Mouse (Mus musculus) lung, embryonic 14.5 days (tissue): ENCODE data around the gene Tmem108. TPM values are rescaled to one million over a fixed set of nuclear protein-coding genes. Genes with fewer than 3 reads are reported as not detected.
A peak's percentile ranks its signal among the peaks of the same experiment; 100 is the strongest.

Experiments
- ATAC-seq: fragments of 200-750 bp; cut with Nextera tagmentation; 2 replicates; pipeline ENCODE4 v1.8.0; 2017; ENCODE audit warnings: mild to moderate bottlenecking, moderate TSS enrichment, moderate library complexity; ENCODE audit not compliant: insufficient read depth
- DNase-seq: peaks from one replicate; pipeline ENCODE4 v3.0.0-alpha.2; 2015
- H3K27ac ChIP-seq: fragments of 300-500 bp; sonication (generic); 2 replicates; pipeline ENCODE4 v1.5.1; 2014; ENCODE audit warnings: low read depth, mild to moderate bottlenecking, moderate library complexity
- H3K27me3 ChIP-seq: fragments of 300-500 bp; sonication (generic); 2 replicates; pipeline ENCODE4 v1.6.1; 2014; ENCODE audit warnings: low read length, control low read depth; ENCODE audit not compliant: insufficient read depth
- H3K36me3 ChIP-seq: fragments of 300-500 bp; sonication (generic); 2 replicates; pipeline ENCODE4 v1.6.1; 2014; ENCODE audit warnings: control low read depth; ENCODE audit not compliant: insufficient read depth
- H3K4me1 ChIP-seq: fragments of 300-500 bp; sonication (generic); 2 replicates; pipeline ENCODE4 v1.6.1; 2014; ENCODE audit warnings: antibody characterized with exemption, control low read depth; ENCODE audit not compliant: insufficient read depth
- H3K4me2 ChIP-seq: fragments of 300-500 bp; sonication (generic); 2 replicates; pipeline ENCODE4 v1.6.1; 2014; ENCODE audit warnings: mild to moderate bottlenecking
- H3K4me3 ChIP-seq: fragments of 300-500 bp; sonication (generic); 2 replicates; pipeline ENCODE4 v1.5.1; 2014; ENCODE audit warnings: low read depth, low read length
- H3K9ac ChIP-seq: fragments of 300-500 bp; sonication (generic); 2 replicates; pipeline ENCODE4 v1.6.1; 2014
- H3K9me3 ChIP-seq: fragments of 300-500 bp; sonication (generic); 2 replicates; pipeline ENCODE4 v1.6.1; 2016; ENCODE audit warnings: low read depth, low read length, control low read depth
- CTCF ChIP-seq: IDR thresholded peaks from 2 replicates; pipeline ENCODE4 v1.5.1; 2016; ENCODE audit warnings: antibody characterized with exemption, low read depth
- WGBS: fragments of 180-500 bp; shearing (Covaris S2); extraction: QIAGEN DNeasy Blood & Tissue Kit; methylation state at CpG from one replicate; pipeline ENCODE4 v1.1.7; 2014; 5-methylcytosine and 5-hydroxymethylcytosine counted together
- polyA plus RNA-seq: library from polyadenylated mRNA; unstranded; fragments of >200 nt; fragmentation: Nextera tagmentation; extraction: Ambion mirVana; gene quantifications from 2 replicates; pipeline ENCODE4 v1.2.1, GENCODE M21; 2014

Gene Tmem108
- polyA plus RNA-seq, 1 experiment from 2014 or later = 16.0 TPM

- Histone ChIP-seq H3K4me2 (no peak overlapping the region), H3K9me3 (no peaks in the 10 kb centered on the region), H3K4me1 (no peaks in the 10 kb centered on the region), H3K4me3 (no peak overlapping the region), H3K9ac (no peak overlapping the region), H3K36me3 (no peaks in the 10 kb centered on the region), H3K27ac (no peak overlapping the region), H3K27me3 (no peaks in the 10 kb centered on the region)
- 27% methylated on average over 6 of the region's 6 CpGs for WGBS
- ATAC-seq (peak; percentile 56; the same call in 1 of the 2 replicates), DNase-seq (peak; percentile 35)
- TF ChIP-seq CTCF = no peak
Observed at GRCm38 (mm10) chr9:103696967-103697366, 64.7 kb downstream of the Tmem108 start.

GRCm38 (mm10) chr9:103693826-103694225 is 67.8 kb downstream of the Tmem108 start:
- Histone ChIP-seq H3K27me3 (no peaks in the 10 kb centered on the region), H3K9me3 (no peaks in the 10 kb centered on the region), H3K27ac (no peak overlapping the region), H3K4me1 (no peaks in the 10 kb centered on the region), H3K9ac (no peak overlapping the region), H3K4me2 (no peak overlapping the region), H3K4me3 (no peak overlapping the region), H3K36me3 (no peaks in the 10 kb centered on the region)
- ATAC-seq = no peak
- no peak for DNase-seq
- no peak for TF ChIP-seq CTCF

GRCm38 (mm10) chr9:103692699-103693098 is 68.9 kb downstream of the Tmem108 start:
- DNase-seq = no peak
- TF ChIP-seq CTCF = no peak
- WGBS = 70% methylated on average over 4 of the region's 4 CpGs

GRCm38 (mm10) chr9:103691847-103692246 is 69.8 kb downstream of the Tmem108 start:
- no peak for DNase-seq
- H3K27me3 ChIP-seq = no peaks in the 10 kb centered on the region
- no peak for TF ChIP-seq CTCF
- no peaks in the 10 kb centered on the region for H3K4me1 ChIP-seq
- no peaks in the 10 kb centered on the region for H3K36me3 ChIP-seq
- no peak overlapping the region for H3K4me2 ChIP-seq
- H3K9ac ChIP-seq = no peak overlapping the region
- H3K9me3 ChIP-seq = no peaks in the 10 kb centered on the region
- ATAC-seq = no peak
- 78% methylated on average over 9 of the region's 9 CpGs for WGBS
- no peak overlapping the region for H3K27ac ChIP-seq
- no peak overlapping the region for H3K4me3 ChIP-seq

More at GRCm38 (mm10) chr9:103692699-103693098, 68.9 kb downstream of the Tmem108 start:
- Histone ChIP-seq H3K27me3 (no peaks in the 10 kb centered on the region), H3K4me2 (no peak overlapping the region), H3K9ac (no peak overlapping the region), H3K9me3 (no peaks in the 10 kb centered on the region), H3K36me3 (no peaks in the 10 kb centered on the region), H3K4me1 (no peaks in the 10 kb centered on the region), H3K4me3 (no peak overlapping the region), H3K27ac (no peak overlapping the region)
- ATAC-seq = no peak

- no peak for TF ChIP-seq CTCF
- ATAC-seq (no peak), DNase-seq (no peak)
- Histone ChIP-seq H3K9me3 (no peaks in the 10 kb centered on the region), H3K27me3 (no peaks in the 10 kb centered on the region), H3K4me1 (no peaks in the 10 kb centered on the region), H3K36me3 (no peaks in the 10 kb centered on the region), H3K4me2 (no peak overlapping the region), H3K4me3 (no peak overlapping the region), H3K9ac (no peak overlapping the region), H3K27ac (no peak overlapping the region)
- 39% methylated on average over 3 of the region's 3 CpGs for WGBS
Observed at GRCm38 (mm10) chr9:103690446-103690845, 71.2 kb downstream of the Tmem108 start.

GRCm38 (mm10) chr9:103689697-103690096 is 71.9 kb downstream of the Tmem108 start:
- 60% methylated on average over 7 of the region's 7 CpGs for WGBS

GRCm38 (mm10) chr9:103689006-103689405 is 72.6 kb downstream of the Tmem108 start:
- DNase-seq (no peak), ATAC-seq (no peak)
- no peak for TF ChIP-seq CTCF
- no peak overlapping the region for H3K4me2 ChIP-seq
- no peak overlapping the region for H3K9ac ChIP-seq
- no peaks in the 10 kb centered on the region for H3K36me3 ChIP-seq
- H3K27ac ChIP-seq = no peak overlapping the region
- no peaks in the 10 kb centered on the region for H3K4me1 ChIP-seq
- H3K9me3 ChIP-seq = no peaks in the 10 kb centered on the region
- no peaks in the 10 kb centered on the region for H3K27me3 ChIP-seq
- 83% methylated on average over 10 of the region's 10 CpGs for WGBS
- no peak overlapping the region for H3K4me3 ChIP-seq

More at GRCm38 (mm10) chr9:103689697-103690096, 71.9 kb downstream of the Tmem108 start:
- DNase-seq (peak; percentile 8), ATAC-seq (0 out of 2 replicates have a peak, but pooled peaks have one; percentile 8)
- H3K27me3 ChIP-seq = no peaks in the 10 kb centered on the region
- no peaks in the 10 kb centered on the region for H3K36me3 ChIP-seq
- no peak overlapping the region for H3K4me3 ChIP-seq
- H3K4me1 ChIP-seq = no peaks in the 10 kb centered on the region
- no peak overlapping the region for H3K4me2 ChIP-seq
- H3K9me3 ChIP-seq = no peaks in the 10 kb centered on the region
- no peak for TF ChIP-seq CTCF
- no peak overlapping the region for H3K27ac ChIP-seq
- H3K9ac ChIP-seq = no peak overlapping the region

GRCm38 (mm10) chr9:103687130-103687529 is 74.5 kb downstream of the Tmem108 start:
- no peaks in the 10 kb centered on the region for H3K27me3 ChIP-seq
- no peak overlapping the region for H3K4me2 ChIP-seq
- H3K9me3 ChIP-seq = no peaks in the 10 kb centered on the region
- DNase-seq = no peak
- no peaks in the 10 kb centered on the region for H3K36me3 ChIP-seq
- no peaks in the 10 kb centered on the region for H3K4me1 ChIP-seq
- ATAC-seq = no peak
- WGBS = 63% methylated on average over 6 of the region's 6 CpGs
- no peak overlapping the region for H3K9ac ChIP-seq
- H3K27ac ChIP-seq = no peak overlapping the region
- H3K4me3 ChIP-seq = no peak overlapping the region
- no peak for TF ChIP-seq CTCF
